Mouse (Mus musculus) gastrocnemius, adult 18-20 months (tissue): ENCODE measurements at regions not wholly inside any gene's neighbourhood (a gene's known extent, or its start where the extent isn't known, plus 50 kb on each side); places are given as distances from the start of the nearest gene placed in this dataset.

Experiments
- DNase-seq: peaks from one replicate; pipeline ENCODE4 v3.0.0; 2021; ENCODE audit warnings: low spot score

GRCm38 (mm10) chr13:32541611-32542010 lies 203.1 kb upstream of the Gmds start:
- DNase-seq: no peak

- no peak for DNase-seq
Measured at GRCm38 (mm10) chr13:32536241-32536640, 197.7 kb upstream of the Gmds start.

GRCm38 (mm10) chr13:32535602-32536001 lies 197.1 kb upstream of the Gmds start:
- no peak for DNase-seq

- DNase-seq: no peak
Measured at GRCm38 (mm10) chr13:32530926-32531512, 192.5 kb upstream of the Gmds start.

- DNase-seq: no peak
Measured at GRCm38 (mm10) chr13:32518611-32519344, 180.2 kb upstream of the Gmds start.

GRCm38 (mm10) chr13:32517514-32517913 lies 179.0 kb upstream of the Gmds start:
- DNase-seq: no peak

- no peak for DNase-seq
Measured at GRCm38 (mm10) chr13:32509231-32510023, 170.9 kb upstream of the Gmds start.

- no peak for DNase-seq
Measured at GRCm38 (mm10) chr13:32508447-32508846, 169.9 kb upstream of the Gmds start.

- no peak for DNase-seq
Measured at GRCm38 (mm10) chr13:32507825-32508224, 169.3 kb upstream of the Gmds start.

GRCm38 (mm10) chr13:32498205-32498790 lies 159.8 kb upstream of the Gmds start:
- DNase-seq: no peak

- DNase-seq: no peak
Measured at GRCm38 (mm10) chr13:32496263-32496662, 157.7 kb upstream of the Gmds start.

- no peak for DNase-seq
Measured at GRCm38 (mm10) chr13:32495063-32495462, 156.5 kb upstream of the Gmds start.

- no peak for DNase-seq
Measured at GRCm38 (mm10) chr13:32493806-32494205, 155.3 kb upstream of the Gmds start.

GRCm38 (mm10) chr13:32493309-32493708 lies 154.8 kb upstream of the Gmds start:
- DNase-seq: peak; percentile 71

GRCm38 (mm10) chr13:32492566-32492965 lies 154.0 kb upstream of the Gmds start:
- peak; percentile 33 for DNase-seq

- no peak for DNase-seq
Measured at GRCm38 (mm10) chr13:32481444-32482058, 143.0 kb upstream of the Gmds start.

- peak; percentile 36 for DNase-seq
Measured at GRCm38 (mm10) chr13:32480029-32480428, 141.5 kb upstream of the Gmds start.

GRCm38 (mm10) chr13:32479118-32479818 lies 140.7 kb upstream of the Gmds start:
- peak; percentile 69 for DNase-seq

- DNase-seq: no peak
Measured at GRCm38 (mm10) chr13:32465787-32466186, 127.2 kb upstream of the Gmds start.

- DNase-seq: no peak
Measured at GRCm38 (mm10) chr13:32465041-32465682, 126.6 kb upstream of the Gmds start.
